Mouse (Mus musculus): ENCODE measurements around the gene Zfp990.
"Not testable (repeated sequence)": the region's sequence is repeated elsewhere in the genome, so short reads cannot be mapped to it uniquely, and the experiment has no call there.

The Zfp990 gene

DNA sequence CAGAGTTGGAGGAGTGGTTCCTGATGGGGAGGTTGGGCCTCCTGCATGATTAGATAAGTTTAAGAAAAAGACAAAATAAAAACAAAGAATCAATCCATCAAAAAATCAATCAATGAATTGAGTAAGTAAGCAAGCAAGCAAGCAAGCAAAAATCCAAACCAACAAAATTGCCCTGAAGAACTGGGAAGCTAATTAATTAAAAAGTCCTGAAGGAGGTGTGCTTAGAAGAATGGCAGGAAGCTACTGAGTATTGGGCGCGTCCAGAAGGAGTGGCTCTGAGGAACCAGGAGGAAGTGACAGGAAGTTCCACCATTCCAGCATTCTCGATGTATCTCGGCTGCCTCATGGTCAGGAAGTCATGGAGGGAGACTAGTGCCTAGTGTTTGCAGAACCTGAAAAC, at the start of gene Zfp990:
Gene Zfp990 (plus strand): TSS at position 301 of the 400 bp plus-strand sequence.
- DNase-seq, result not testable (repeated sequence)

DNA sequence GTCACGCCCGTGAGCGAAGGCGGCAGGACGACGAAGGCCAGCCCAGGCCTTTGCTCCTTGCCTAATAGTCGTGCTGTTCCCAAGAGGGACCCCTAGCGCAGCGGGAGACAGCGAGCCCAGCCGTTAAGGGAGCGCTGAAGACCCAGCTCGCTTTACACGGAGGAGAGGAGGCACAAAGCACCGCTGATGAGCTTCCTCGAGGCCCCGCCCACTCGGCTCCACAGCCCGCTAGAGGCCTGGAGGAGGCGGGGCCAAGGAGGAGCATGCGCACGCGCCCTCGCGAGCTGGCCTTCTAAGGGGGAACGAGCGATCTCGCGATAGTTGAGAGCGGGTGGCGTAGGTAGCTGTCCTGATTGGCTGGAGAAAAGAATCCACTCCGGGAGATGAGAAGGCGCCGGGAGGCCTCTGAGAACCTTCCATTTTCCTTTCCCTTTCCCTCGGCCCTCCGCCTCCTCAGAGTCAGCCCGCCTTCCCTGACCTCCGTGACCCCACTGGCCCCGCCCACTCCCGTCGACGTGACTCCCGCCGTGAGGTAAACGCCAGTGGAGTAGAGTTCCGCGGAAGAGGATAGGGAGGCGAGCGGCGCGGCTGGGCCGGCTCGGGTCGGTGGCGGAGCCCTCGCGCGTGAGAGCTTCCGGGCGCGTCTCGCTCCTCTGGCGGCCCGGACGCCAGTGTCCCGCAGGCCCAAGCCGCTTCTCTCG, 46.9 kb upstream of the Zfp990 start:
- peak; percentile 31 for DNase-seq

DNA sequence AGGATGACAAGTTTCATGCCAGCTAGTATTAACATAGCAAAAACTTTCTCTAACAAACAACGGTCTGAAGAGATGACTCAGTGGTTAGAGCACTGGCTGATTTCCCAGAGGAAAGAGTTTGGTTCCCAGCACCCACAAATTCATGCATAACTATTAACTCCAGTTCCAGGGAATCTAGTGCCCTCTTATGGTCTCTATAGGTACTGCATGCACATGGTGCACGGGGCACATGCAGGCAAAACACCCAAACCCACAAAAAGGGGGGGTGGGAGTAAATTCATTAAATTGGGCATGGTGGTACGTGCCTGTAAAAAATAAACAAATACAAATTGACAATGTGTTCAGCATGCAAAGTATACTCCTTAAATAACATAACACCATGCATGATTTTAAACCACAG, 32.4 kb upstream of the Zfp990 start:
- no peak for DNase-seq

DNA sequence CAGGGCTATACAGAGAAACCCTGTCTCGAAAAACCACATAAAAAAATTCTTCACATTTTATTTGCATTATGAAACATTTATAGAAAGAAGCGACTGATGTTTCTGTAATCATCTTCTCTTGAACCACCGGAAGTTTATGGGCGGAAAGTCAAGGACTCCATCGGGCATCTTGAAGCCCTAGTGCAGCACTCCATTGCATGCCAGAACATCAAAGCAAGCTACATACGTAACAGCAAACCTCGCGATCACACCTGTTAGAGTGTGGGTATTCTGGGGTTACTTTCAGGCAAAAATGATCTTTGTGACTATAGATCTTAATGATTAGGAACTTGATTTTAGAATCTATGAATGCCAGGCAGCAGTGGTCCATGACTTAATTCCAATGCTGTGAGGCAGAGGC, 29.9 kb upstream of the Zfp990 start:
- not testable (repeated sequence) for DNase-seq

DNA sequence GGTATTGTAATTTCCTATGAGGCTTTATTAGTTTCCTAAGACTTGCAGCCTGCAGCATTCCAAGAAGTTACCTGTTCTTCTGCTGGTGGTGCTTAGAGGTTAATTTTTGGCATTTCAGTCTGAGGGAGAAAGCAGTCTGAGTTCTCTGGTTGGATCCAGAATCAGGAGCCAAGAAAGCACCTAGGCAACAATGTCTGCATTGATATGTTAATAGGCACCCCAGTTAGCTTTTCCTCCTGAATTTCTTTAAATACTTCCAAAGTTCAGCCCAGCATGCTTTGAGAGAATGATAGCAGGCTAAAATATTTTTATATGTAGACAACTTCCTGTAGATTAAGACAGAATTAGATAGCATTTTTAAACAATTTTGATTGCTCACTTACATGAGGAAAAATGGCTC, 21.2 kb upstream of the Zfp990 start:
- no peak for DNase-seq

DNA sequence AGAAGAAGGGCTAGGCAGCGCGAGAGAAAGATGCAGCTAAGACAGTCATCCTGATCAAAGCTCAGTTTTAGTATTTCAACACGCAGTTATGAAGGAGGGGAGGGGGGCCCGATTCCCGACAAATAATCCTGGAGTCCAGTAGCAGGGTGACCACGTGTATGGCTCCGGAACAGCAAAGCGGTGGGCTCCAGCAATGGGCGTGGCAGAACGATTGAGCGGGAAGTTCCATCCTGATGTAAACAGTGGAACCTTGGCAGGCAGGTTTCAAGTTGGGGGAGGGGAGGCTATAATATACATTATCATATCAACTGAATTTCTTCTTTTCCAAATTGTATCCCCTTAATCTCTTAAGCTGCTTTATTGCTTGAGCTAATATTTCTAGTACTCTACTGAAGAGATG, 18.4 kb upstream of the Zfp990 start:
- DNase-seq, result no peak

DNA sequence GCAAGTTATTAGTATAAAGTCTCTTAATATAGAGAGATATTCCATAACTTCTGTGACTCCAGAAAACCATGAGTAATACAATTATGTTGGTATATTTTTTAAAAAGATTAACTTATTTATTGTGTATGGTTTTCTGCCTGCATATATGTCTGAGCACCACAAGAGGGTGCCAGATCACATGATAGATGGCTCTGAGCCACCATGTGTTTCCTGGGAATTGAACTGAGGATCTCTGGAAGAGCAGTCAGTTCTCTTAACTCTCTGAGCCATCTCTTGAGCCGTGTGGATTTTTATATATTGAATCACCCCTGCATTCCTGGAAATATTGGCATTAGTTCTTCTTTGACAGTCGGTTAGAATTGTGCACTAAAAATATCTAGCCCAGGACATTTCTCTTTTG, 17.2 kb upstream of the Zfp990 start:
- DNase-seq, result not testable (repeated sequence)

DNA sequence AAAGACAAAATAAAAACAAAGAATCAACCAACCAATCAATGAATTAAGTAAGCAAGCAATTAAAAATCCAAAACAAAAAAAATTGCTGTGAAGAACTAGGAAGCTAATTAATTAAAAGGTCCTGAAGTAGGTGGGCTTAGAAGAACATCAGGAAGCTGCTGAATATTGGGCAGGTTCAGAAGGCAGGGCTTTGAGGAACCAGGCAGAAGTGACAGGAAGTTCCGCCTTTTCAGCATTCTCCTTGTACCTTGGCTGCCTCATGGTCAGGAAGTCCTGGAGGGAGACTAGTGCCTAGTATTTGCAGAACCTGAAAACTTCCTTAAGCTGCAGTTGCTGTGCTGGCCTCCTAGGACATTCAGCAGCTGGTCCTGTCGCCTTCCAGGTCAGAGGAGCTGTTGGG, 4.1 kb downstream of the Zfp990 start:
- DNase-seq, result not testable (repeated sequence)

DNA sequence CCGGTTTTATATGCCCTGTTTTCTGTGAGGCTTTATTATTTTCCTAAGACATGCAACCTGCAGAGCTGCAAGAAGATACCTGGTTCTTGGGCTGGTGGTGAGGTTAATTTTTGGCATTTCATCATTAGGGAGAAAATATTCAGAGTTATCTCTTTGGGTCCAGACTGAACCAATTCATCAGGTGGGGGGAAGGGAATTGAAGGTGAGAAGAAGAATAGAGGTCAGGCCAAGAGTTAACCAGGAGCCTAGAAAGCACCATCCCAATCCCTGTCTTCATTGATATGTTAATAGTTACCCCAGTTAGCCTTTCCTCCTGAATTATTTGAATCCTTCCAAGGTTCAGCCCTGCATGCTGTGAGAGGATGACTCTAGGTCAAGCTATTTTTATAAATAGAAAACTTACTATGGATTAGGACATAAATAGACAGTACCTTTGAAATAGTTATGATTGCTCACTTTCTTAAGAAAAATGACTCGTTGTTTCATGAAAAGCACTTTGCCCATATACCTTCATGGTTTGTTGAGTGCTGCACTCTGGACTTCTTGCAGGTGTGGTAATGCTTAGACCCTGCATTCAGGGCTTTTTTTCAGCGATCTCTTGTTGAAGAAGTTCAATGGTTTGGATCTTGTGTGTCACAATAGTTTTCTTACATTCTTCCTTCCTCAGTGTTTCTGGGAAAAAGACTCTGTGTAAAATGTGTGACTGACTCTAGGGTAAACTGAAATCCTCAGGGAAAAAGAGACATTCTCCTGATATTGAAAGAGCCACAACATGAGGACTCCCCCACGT, 5.4 kb downstream of the Zfp990 start:
- not testable (repeated sequence) for DNase-seq

DNA sequence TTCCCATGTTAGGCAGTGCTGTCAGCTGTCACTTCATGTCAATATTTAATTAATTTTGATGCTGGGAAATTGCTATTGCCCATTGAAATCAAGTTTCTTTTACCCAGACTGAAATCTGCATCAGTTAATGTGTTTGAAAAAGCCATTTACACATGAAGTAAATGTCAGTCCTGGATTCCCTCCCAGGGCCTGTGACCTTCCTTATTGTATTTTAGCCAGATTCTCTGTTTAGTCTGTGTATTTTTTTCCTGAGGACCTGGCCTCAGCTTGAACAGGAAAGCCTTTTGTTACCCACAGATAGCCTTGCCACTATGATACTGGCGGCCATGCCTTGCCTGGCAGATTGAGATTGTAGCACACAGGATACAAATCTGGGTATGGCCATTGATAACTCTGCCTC, 6.8 kb downstream of the Zfp990 start:
- not testable (repeated sequence) for DNase-seq

DNA sequence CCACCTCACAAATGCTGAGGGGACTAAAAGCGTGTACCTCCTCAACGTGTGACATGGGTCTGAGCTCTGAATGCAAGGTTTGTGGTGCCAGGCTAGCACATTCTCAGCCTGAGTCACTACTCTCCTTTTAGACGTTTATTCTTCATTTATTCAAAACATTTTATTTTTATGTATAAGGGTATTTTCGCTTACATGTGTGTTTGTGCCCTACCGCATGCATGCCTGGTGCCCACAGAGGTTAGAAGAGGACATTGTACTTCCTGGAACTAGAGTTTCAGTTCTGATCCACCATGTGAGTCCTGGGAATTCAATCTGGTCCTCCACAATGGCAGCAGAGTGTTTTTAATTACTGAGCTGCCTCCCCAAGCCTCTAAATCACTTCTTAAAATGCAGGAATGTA, 33.3 kb downstream of the Zfp990 start:
- not testable (repeated sequence) for DNase-seq

DNA sequence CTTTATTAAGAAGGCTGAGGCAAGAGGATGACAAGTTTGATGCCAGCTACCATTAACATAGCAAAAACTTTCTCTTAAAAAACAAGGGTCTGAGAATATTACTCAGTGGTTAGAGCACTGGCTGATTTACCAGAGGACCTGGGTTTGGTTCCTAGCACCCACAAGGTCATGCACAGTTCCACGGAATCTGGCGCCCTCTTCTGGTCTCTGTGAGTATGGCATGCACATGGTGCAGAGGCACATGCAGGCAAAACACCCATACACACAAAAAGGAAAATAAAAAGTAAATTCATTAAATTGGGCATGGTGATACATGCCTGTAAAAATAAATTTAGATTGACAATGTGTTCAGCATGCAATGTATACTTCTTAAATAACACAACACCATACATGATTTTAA, 34.5 kb downstream of the Zfp990 start:
- DNase-seq, result not testable (repeated sequence)

DNA sequence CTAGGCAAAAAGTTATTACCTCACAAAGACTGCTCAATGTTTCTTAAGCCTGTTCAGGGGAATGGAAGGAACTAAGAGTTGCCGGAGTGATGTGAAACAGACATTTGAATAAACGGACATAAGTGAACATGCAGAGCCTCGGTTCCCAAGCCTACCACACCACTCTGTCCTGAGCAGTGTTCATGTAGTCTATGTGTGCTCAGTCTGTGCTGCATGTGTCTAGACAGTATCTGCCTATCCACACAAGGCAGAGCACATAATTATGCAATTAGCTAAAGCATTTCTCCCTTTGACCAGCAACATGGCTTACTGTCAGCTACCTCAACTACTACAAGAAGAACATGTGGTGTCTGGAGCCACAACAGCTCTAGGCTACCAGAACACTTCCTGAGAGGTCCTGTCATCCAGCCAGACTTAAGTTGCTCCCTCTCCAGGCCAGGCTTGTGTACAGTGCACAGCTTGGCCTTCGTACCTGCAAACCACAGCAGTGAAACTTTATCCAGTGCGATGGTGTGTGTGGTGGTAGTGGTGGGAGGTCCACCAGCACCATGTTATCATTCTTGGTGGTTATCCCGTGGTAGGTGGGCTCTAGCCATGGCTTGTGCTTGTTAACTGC, 35.3 kb downstream of the Zfp990 start:
- not testable (repeated sequence) for DNase-seq

DNA sequence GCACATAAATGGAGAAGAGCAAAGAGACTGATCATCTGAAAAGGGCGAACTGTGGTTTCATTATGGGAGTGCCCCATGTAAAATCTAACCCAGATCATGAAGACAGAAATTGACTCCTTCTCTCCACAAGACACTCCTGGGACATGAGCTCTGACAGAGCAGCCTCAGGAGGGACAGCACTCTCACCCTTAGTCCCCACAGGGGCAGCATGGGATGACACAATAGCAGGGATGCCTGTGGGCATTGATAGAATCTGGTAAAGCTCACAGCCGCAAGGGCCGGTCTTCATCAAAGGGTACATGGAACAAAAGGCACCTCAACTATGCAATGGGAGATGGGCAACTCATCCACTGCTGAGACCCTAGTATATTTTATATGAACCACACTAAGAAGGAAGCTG, 35.9 kb downstream of the Zfp990 start:
- not testable (repeated sequence) for DNase-seq

DNA sequence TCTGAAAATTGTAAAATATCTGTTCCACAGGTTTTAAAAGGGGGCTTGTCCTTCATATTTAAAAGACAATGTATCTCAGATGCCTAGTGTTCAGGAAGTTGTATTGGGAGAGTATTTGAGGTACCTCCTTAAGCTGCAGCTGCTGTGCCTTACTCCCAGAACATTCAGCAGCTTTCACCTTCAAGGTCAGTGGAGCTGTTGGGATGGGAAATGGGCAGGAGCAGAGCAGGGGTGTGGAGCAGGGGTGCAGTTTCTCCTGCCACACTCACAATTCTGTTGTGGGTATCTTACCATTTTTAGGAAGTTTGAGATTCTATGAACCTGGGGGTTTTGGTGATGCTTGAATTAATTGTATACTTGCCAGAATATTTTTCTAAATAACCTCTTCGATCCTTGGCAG, 46.1 kb downstream of the Zfp990 start:
- DNase-seq, result no peak

DNA sequence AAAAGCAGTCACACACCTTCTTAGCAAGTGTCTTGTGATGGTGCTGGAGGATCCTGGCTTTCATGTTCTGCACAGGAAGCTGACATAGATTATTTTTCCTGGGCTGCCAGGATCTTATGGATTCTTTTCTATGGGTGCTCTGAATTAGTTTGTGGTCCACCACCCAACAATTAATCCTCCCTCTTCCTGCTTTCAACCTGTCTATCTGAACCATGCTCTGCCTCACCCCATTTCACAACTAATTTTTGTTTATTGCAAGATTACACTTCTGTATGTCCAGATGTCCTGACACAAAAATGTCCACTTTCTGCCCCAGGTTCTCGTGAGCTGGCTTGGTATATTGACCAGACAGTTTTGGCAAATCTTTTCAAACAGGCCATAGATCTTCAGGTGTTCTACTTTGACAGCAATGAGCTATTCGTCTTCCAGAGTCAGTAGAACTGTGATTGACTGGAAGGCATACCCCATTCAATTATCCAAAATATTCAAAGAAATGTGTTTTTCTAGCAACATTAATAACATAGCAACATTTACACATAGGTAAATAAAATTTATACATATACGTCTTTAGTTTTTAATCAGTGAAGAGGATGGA, 49.0 kb downstream of the Zfp990 start:
- no peak for DNase-seq

DNA sequence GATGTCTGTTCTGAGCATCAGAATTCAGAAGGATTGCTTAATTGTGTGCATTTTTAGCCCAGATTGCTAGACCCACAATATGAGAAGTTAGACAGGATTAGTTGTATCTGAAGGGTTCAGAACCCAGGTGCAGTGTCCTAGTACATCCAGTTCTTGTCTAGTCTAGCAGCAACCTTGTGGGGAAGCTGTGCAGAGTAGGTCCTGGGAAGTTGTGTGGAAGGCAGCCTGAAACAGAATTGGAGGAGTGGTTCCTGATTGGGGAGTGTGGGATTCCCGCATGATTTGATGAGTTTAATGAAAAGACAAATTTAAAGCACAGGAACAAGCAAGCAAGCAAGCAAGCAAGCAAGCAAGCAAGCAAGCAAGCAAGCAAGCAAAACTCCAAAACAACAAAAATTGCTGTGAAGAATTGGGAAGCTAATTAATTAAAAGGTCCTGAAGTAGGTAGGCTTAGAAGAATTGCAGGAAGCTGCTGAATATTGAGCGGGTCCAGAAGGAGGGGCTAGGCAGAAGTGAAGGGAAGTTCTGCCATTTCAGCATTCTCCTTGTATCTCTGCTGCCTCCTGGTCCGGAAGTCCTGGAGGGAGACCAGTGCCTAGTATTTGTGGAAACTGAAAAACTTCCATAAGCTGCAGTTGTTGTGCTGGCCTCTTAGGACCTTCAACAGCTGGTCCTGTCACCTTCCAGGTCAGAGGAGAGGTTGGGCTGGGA, 53.7 kb downstream of the Zfp990 start:
- DNase-seq, result no peak

DNA sequence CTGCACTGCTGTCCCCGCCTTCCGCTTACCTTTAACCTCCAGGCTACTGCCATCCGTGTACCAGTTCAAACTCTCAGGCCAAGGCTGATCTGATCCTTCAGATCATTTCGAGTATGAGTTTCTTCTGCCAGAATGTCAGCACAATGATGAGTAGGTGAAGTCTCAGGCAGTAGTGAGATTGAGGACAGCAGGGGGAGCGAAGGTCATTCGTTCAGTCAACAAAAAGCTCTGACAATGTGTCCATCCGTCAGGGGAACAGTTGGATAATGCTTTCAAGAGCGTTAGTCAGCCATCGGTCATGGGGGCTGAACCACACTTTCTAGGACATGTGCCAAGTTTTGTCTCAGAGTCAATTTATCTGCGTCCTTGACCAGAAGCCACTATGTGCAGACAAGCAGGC, 59.9 kb downstream of the Zfp990 start:
- DNase-seq, result not testable (repeated sequence)

DNA sequence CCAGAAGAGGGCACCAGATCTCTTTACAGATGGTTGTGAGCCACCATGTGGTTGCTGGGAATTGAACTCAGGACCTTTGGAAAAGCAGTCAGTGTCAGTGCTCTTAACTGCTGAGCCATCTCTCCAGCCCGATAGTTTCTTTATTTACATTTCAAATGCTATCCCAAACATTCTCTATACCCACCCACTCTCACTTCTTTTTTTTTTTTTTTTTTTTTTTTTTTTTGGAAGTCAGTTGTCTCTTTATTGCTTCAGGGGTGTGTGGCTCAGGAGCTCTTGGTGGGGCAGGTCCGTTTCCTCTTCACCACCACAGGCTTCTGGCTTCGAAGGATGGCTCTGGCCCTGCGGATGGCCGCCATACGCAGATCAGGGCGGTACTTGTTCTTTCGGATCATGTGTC, 66.1 kb downstream of the Zfp990 start:
- DNase-seq, result not testable (repeated sequence)

DNA sequence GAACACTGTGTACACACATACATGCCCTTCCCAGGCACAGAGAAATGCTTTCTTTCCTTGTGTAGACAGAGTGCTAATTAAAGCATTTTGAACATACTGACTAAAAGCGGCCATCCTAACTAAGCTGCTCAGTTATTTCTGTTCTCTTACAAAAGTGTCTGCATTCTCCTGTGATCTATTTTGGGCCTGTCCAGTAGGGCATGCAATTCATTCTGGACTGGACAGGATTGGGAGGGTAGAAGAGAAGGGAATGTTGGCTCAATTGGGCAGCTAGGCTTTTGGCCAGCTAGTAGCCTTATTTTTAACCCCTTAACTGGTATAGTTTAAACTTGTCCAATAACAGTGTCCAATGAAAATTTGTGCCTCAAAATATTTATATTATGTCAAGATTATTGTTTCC, 69.8 kb downstream of the Zfp990 start:
- not testable (repeated sequence) for DNase-seq

DNA sequence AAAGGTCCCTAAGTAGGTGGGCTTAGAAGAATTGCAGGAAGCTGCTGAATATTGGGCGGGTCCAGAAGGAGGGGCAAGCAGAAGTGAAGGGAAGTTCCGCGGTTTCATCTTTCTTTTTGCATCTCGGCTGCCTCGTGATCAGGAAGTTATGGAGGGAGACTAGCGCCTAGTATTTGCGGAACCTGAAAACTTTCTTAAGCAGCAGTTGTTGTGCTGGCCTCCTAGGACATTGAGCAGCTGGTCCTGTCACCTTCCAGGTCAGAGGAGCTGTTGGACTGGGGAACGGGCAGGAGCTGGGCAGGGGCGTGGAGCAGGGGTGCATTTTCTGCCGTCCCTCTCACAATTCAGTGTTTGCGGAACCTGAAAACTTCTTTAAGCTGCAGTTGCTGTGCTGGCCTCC, 74.5 kb downstream of the Zfp990 start, which contains the start of gene Gm13212:
Gene Gm13212 (plus strand): TSS at position 89 of the 400 bp plus-strand sequence.
- DNase-seq, result not testable (repeated sequence)

DNA sequence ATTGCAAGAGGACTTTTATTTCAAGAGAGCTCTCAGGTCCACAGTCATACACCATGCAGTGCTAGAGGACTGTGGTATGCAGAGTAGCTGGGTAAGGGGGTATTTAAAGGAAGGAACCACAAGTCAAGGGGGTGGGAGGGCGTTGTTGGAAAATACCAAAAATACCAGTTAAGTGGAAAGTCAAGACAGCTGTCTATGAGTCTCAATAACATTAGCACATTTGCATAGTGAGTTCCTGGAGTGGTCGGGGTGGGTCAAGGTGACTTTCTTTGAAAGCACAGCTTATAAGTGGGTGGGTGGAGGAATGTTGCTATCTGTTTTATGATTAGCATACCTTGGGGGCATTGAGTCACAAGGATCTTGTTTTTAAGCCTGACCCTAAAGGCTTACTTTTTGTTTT, 75.5 kb downstream of the Zfp990 start:
- DNase-seq, result not testable (repeated sequence)

All from kidney, postnatal 10 days (tissue).